ENCODE assay signal across 7 mouse cellular contexts in genomic region chr2:143867326-143867725, GRCm38 (mm10). TPM values are rescaled to one million over a fixed set of nuclear protein-coding genes. Genes with fewer than 3 reads are reported as not detected.
A peak's percentile ranks its signal among the peaks of the same experiment; 100 is the strongest.
DNase-seq lines count a peak whose midpoint lies in the region; ATAC-seq lines count a peak whose summit lies in the region.

No protein-coding gene starts in this region.

- H3K9ac ChIP-seq in midbrain, embryonic 13.5 days (replicated peaks): no peak overlapping the region

- intact Hi-C loops in left cerebral cortex, postnatal 4 days (cut with DNase I): loop anchor here (10.0 kb wide), 1 partner anchor 107 kb away; no protein-coding TSS in a partner anchor

- 11% methylated on average over 6 of the region's 6 CpGs for WGBS in midbrain, embryonic 13.5 days

- H3K4me1 ChIP-seq in midbrain, embryonic 13.5 days (replicated peaks): peaks cover 7% of the 10 kb centered on the region; the same call in 1 of the 2 replicates

- peaks cover 19% of the 10 kb centered on the region for H3K27me3 ChIP-seq in midbrain, embryonic 13.5 days

- no peaks in the 10 kb centered on the region for H3K36me3 ChIP-seq in midbrain, embryonic 13.5 days

- H3K9me3 ChIP-seq in midbrain, embryonic 13.5 days: no peaks in the 10 kb centered on the region

- H3K27ac ChIP-seq in midbrain, embryonic 13.5 days: no peak overlapping the region

- ATAC-seq in granulocyte monocyte progenitor cell, adult 5-6 weeks (replicated peaks; ENCODE audit: poor library complexity, severe bottlenecking): peak; percentile 95
- peak; percentile 46 for ATAC-seq in midbrain, embryonic 13.5 days

- H3K4me2 ChIP-seq in midbrain, embryonic 13.5 days (replicated peaks): no peak overlapping the region

- DNase-seq in adrenal gland, adult 2 months: peak; percentile 84
- DNase-seq in embryo, embryonic 11 days: peak; percentile 86
- peak; percentile 69 for DNase-seq in kidney, adult 11 months
- DNase-seq in left cerebral cortex, postnatal 4 days: peak; percentile 80
- peak; percentile 19 for DNase-seq in spleen, adult 12 weeks (ENCODE audit: low spot score)

- no peak overlapping the region for H3K4me3 ChIP-seq in midbrain, embryonic 13.5 days (replicated peaks)

RNA-seq across cellular contexts. Expression of gene Bfsp1, which starts 4.4 kb away (rescaled TPM):
- under 1 TPM; 0.37 to 0.79 TPM for total RNA-seq in adrenal gland, adult 2 months (2021)
- 0.62 and 0.81 TPM in 2 replicates for polyA plus RNA-seq in adrenal gland, adult 2 months (2012; rRNA removed)
- not detected in 2 replicates for total RNA-seq in granulocyte monocyte progenitor cell, adult 5-6 weeks (2014; fragmentation: Nextera tagmentation)
- 0.13 TPM in 1 of 2 replicates, not detected in the other for total RNA-seq in granulocyte monocyte progenitor cell, adult 5-6 weeks (2017)
- total RNA-seq in left cerebral cortex, postnatal 4 days (2021): 1 to 10 TPM; 5.8 to 6.0 TPM
- 1.1 TPM in 2 replicates for polyA plus RNA-seq in midbrain, embryonic 13.5 days (2015; fragmentation: Nextera tagmentation; extraction: Ambion mirVana)

RNA-seq across cellular contexts. Expression of gene Dstn, which starts 47.8 kb away (rescaled TPM):
- 100 to 1,000 TPM; 233 to 305 TPM for total RNA-seq in adrenal gland, adult 2 months (2021)
- 12.2 and 20.6 TPM in 2 replicates for polyA plus RNA-seq in adrenal gland, adult 2 months (2012; rRNA removed)
- 285 and 354 TPM in 2 replicates for total RNA-seq in granulocyte monocyte progenitor cell, adult 5-6 weeks (2014; fragmentation: Nextera tagmentation)
- total RNA-seq in granulocyte monocyte progenitor cell, adult 5-6 weeks (2017): 581 and 644 TPM in 2 replicates
- 100 to 1,000 TPM; 275 to 292 TPM for total RNA-seq in left cerebral cortex, postnatal 4 days (2021)
- polyA plus RNA-seq in midbrain, embryonic 13.5 days (2015; fragmentation: Nextera tagmentation; extraction: Ambion mirVana): 396 and 425 TPM in 2 replicates

Comparison
In these comparisons a context has a peak if more than half of its experiments do, and no peak if none do; other contexts are left out.
1. DNase-seq: peak in every context shown above with its lines; median percentile 86 in embryo, embryonic 11 days; 84 in adrenal gland, adult 2 months; 80 in left cerebral cortex, postnatal 4 days; 69 in kidney, adult 11 months; 19 in spleen, adult 12 weeks.